Mouse (Mus musculus) limb, embryonic 15.5 days (tissue): ENCODE data around the gene Traf5. TPM values are rescaled to one million over a fixed set of nuclear protein-coding genes. Genes with fewer than 3 reads are reported as not detected.

ENCODE experiments used
- ATAC-seq: fragments of 200-750 bp; cut with Nextera tagmentation; 2 replicates; pipeline ENCODE4 v1.8.0; 2017; ENCODE audit warnings: low read depth, moderate TSS enrichment; ENCODE audit not compliant: insufficient number of reproducible peaks, low FRiP score, low TSS enrichment
- H3K27ac ChIP-seq: fragments of 300-500 bp; sonication (generic); 2 replicates; pipeline ENCODE4 v1.5.1; 2015; ENCODE audit warnings: moderate library complexity, mild to moderate bottlenecking, inconsistent platforms
- H3K27me3 ChIP-seq: fragments of 300-500 bp; sonication (generic); 2 replicates; pipeline ENCODE4 v1.6.1; 2015; ENCODE audit warnings: inconsistent platforms
- H3K36me3 ChIP-seq: fragments of 300-500 bp; sonication (generic); 2 replicates; pipeline ENCODE4 v1.6.1; 2015; ENCODE audit warnings: inconsistent platforms
- H3K4me1 ChIP-seq: fragments of 300-500 bp; sonication (generic); 2 replicates; pipeline ENCODE4 v1.6.1; 2015; ENCODE audit warnings: inconsistent platforms
- H3K4me2 ChIP-seq: fragments of 300-500 bp; sonication (generic); 2 replicates; pipeline ENCODE4 v1.6.1; 2015; ENCODE audit warnings: mild to moderate bottlenecking, inconsistent platforms
- H3K4me3 ChIP-seq: fragments of 300-500 bp; sonication (generic); 2 replicates; pipeline ENCODE4 v1.5.1; 2015; ENCODE audit warnings: mild to moderate bottlenecking, inconsistent platforms
- H3K9ac ChIP-seq: fragments of 300-500 bp; sonication (generic); 2 replicates; pipeline ENCODE4 v1.6.1; 2015; ENCODE audit warnings: inconsistent platforms
- H3K9me3 ChIP-seq: fragments of 300-500 bp; sonication (generic); 2 replicates; pipeline ENCODE4 v1.6.1; 2016; ENCODE audit warnings: inconsistent platforms
- WGBS: fragments of 180-500 bp; shearing (Covaris S2); methylation state at CpG from one replicate; pipeline ENCODE4 v1.1.7; 2015; 5-methylcytosine and 5-hydroxymethylcytosine counted together
- polyA plus RNA-seq: library from polyadenylated mRNA; unstranded; fragments of >200 nt; fragmentation: Nextera tagmentation; extraction: Ambion mirVana; gene quantifications from 2 replicates; pipeline ENCODE4 v1.2.1, GENCODE M21; 2015

Gene Traf5
- polyA plus RNA-seq, 1 experiment from 2014 or later = 21.7 TPM

GRCm38 (mm10) chr1:192052986-192053385 is 39.4 kb downstream of the Traf5 start:
- H3K9ac ChIP-seq = no peak overlapping the region
- no peaks in the 10 kb centered on the region for H3K9me3 ChIP-seq
- no peak for ATAC-seq
- no peak overlapping the region for H3K4me2 ChIP-seq
- H3K36me3 ChIP-seq = peaks cover 18% of the 10 kb centered on the region
- WGBS = 85% methylated on average over 5 of the region's 5 CpGs
- no peak overlapping the region for H3K27ac ChIP-seq
- 0 out of 2 replicates have a peak, but pooled peaks cover 4% of the 10 kb centered on the region for H3K4me1 ChIP-seq
- H3K4me3 ChIP-seq = no peak overlapping the region
- H3K27me3 ChIP-seq = no peaks in the 10 kb centered on the region

- 85% methylated on average over 8 of the region's 8 CpGs for WGBS
- Histone ChIP-seq H3K27ac (no peak overlapping the region), H3K4me3 (no peak overlapping the region), H3K9ac (no peak overlapping the region), H3K4me1 (0 out of 2 replicates have a peak, but pooled peaks cover 4% of the 10 kb centered on the region), H3K9me3 (no peaks in the 10 kb centered on the region), H3K27me3 (no peaks in the 10 kb centered on the region), H3K4me2 (no peak overlapping the region), H3K36me3 (peaks cover 18% of the 10 kb centered on the region)
- ATAC-seq = no peak
These were observed 39.9 kb downstream of the Traf5 start for GRCm38 (mm10) chr1:192052461-192052860.

DNA sequence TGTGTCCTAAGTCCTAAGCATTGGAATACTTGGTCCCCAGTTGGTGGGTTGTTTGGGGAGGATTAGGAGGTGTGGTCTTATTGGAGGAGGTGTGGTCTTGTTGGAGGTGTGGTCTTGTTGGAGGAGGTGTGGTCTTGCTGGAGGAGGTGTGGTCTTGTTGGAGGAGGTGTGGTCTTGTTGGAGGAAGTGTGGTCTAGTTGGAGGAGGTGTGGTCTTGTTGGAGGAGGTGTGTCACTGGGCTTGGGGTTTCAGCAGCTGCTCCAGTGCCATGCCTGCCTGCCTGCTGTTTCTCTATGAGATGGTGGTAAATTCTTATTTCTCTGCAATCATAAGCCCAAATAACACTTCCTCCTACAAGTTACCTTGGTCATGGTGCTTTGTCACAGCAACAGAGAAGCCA is 93.3 kb downstream of the Traf5 start:
- Histone ChIP-seq H3K9ac (no peak overlapping the region), H3K4me2 (no peak overlapping the region), H3K27ac (no peak overlapping the region), H3K4me3 (no peak overlapping the region), H3K36me3 (peaks cover 39% of the 10 kb centered on the region), H3K9me3 (no peaks in the 10 kb centered on the region), H3K27me3 (no peaks in the 10 kb centered on the region), H3K4me1 (no peaks in the 10 kb centered on the region)
- no peak for ATAC-seq

- Histone ChIP-seq H3K27ac (no peak overlapping the region), H3K36me3 (peaks cover 39% of the 10 kb centered on the region), H3K9ac (no peak overlapping the region), H3K27me3 (no peaks in the 10 kb centered on the region), H3K4me3 (no peak overlapping the region), H3K9me3 (no peaks in the 10 kb centered on the region), H3K4me2 (no peak overlapping the region), H3K4me1 (no peaks in the 10 kb centered on the region)
- ATAC-seq = no peak
- 89% methylated on average over 8 of the region's 8 CpGs for WGBS
These were observed 95.7 kb downstream of the Traf5 start for GRCm38 (mm10) chr1:191996621-191997185.

- no peak overlapping the region for H3K4me3 ChIP-seq
- H3K4me2 ChIP-seq = no peak overlapping the region
- H3K27ac ChIP-seq = no peak overlapping the region
- H3K9ac ChIP-seq = no peak overlapping the region
- 90% methylated on average over 7 of the region's 7 CpGs for WGBS
- H3K27me3 ChIP-seq = no peaks in the 10 kb centered on the region
- no peaks in the 10 kb centered on the region for H3K9me3 ChIP-seq
- 0 out of 2 replicates have a peak, but pooled peaks cover 2% of the 10 kb centered on the region for H3K4me1 ChIP-seq
- no peak for ATAC-seq
- peaks cover 39% of the 10 kb centered on the region for H3K36me3 ChIP-seq
These were observed 96.4 kb downstream of the Traf5 start for GRCm38 (mm10) chr1:191995916-191996315.

DNA sequence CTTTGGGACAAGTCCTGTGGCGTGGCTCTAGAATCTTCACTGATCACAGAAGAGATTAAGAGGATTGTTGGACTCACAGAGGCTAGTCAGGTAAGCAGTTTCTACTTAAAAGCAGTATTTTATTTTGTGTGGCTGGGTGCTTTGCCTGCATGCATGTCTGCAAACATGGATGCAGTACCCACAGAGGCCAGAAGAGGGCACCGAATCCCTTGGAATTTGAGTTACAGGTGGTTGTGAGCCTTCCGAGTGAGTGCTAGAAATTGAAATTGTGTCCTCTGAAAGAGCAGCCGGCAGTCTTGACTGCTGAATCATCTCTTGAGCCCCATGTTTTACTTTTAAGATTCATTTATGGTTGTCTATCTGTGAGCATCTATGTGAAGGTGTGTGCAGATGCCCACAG is 96.9 kb downstream of the Traf5 start:
- no peaks in the 10 kb centered on the region for H3K9me3 ChIP-seq
- no peak for ATAC-seq
- WGBS = 56% methylated on average over 4 of the region's 4 CpGs

DNA sequence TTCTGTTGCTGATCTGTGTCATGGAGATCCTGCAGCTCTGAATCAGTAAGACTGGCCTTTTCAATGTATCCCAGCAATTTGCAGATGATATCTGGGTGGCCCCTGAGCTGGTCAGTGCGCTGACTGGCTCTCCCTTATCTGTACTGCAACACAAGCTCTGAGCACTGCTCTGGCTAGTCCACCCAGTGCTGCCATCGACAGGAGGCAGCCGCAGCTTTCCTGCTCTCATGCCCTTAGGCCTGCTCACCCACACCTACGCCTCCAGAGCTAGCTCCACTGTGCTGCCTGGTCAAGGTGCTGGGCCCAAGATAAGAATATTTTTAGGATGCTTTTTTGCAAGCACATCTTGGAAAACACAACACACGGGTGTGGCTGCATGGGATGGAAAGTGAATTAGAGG is 97.9 kb downstream of the Traf5 start:
- 0 out of 2 replicates have a peak, but pooled peaks cover 4% of the 10 kb centered on the region for H3K4me1 ChIP-seq
- no peaks in the 10 kb centered on the region for H3K9me3 ChIP-seq
- H3K9ac ChIP-seq = no peak overlapping the region
- no peak overlapping the region for H3K4me3 ChIP-seq
- no peak overlapping the region for H3K27ac ChIP-seq
- no peaks in the 10 kb centered on the region for H3K27me3 ChIP-seq
- H3K36me3 ChIP-seq = peaks cover 26% of the 10 kb centered on the region
- ATAC-seq = no peak
- no peak overlapping the region for H3K4me2 ChIP-seq
- WGBS = 72% methylated on average over 5 of the region's 5 CpGs

More for the DNA sequence above, 96.9 kb downstream of the Traf5 start:
- Histone ChIP-seq H3K4me2 (no peak overlapping the region), H3K9ac (no peak overlapping the region), H3K4me1 (0 out of 2 replicates have a peak, but pooled peaks cover 4% of the 10 kb centered on the region), H3K36me3 (peaks cover 35% of the 10 kb centered on the region), H3K4me3 (no peak overlapping the region), H3K27me3 (no peaks in the 10 kb centered on the region), H3K27ac (no peak overlapping the region)

- Histone ChIP-seq H3K27ac (peak overlapping the region; percentile 17; the same call in 1 of the 2 replicates), H3K4me3 (no peak overlapping the region), H3K4me2 (no peak overlapping the region), H3K27me3 (no peaks in the 10 kb centered on the region), H3K36me3 (peaks cover 4% of the 10 kb centered on the region; the same call in 1 of the 2 replicates), H3K4me1 (0 out of 2 replicates have a peak, but pooled peaks cover 4% of the 10 kb centered on the region), H3K9ac (no peak overlapping the region), H3K9me3 (no peaks in the 10 kb centered on the region)
- no peak for ATAC-seq
- WGBS = 72% methylated on average over 7 of the region's 7 CpGs
These were observed 100.1 kb downstream of the Traf5 start for GRCm38 (mm10) chr1:191992040-191992780.

GRCm38 (mm10) chr1:191989994-191990393 is 102.4 kb downstream of the Traf5 start:
- ATAC-seq = peak; percentile 95
- Histone ChIP-seq H3K27ac (peak overlapping the region; percentile 87), H3K9ac (peak overlapping the region; percentile 56), H3K4me1 (0 out of 2 replicates have a peak, but pooled peaks cover 4% of the 10 kb centered on the region), H3K4me2 (peak overlapping the region; percentile 51), H3K4me3 (peak overlapping the region; percentile 59), H3K9me3 (no peaks in the 10 kb centered on the region), H3K36me3 (no peaks in the 10 kb centered on the region), H3K27me3 (peaks cover 11% of the 10 kb centered on the region)
- under 1% methylated on average over 22 of the region's 22 CpGs for whole genome bisulfite sequencing

- Histone ChIP-seq H3K4me2 (peak overlapping the region; percentile 51; the same call in 1 of the 2 replicates), H3K4me1 (0 out of 2 replicates have a peak, but pooled peaks cover 4% of the 10 kb centered on the region), H3K36me3 (no peaks in the 10 kb centered on the region), H3K4me3 (peak overlapping the region; percentile 59), H3K27ac (no peak overlapping the region), H3K9ac (no peak overlapping the region), H3K27me3 (peaks cover 11% of the 10 kb centered on the region), H3K9me3 (no peaks in the 10 kb centered on the region)
- no peak for ATAC-seq
- 86% methylated on average over 5 of the region's 5 CpGs for WGBS
These were observed 103.3 kb downstream of the Traf5 start for GRCm38 (mm10) chr1:191989060-191989459.

DNA sequence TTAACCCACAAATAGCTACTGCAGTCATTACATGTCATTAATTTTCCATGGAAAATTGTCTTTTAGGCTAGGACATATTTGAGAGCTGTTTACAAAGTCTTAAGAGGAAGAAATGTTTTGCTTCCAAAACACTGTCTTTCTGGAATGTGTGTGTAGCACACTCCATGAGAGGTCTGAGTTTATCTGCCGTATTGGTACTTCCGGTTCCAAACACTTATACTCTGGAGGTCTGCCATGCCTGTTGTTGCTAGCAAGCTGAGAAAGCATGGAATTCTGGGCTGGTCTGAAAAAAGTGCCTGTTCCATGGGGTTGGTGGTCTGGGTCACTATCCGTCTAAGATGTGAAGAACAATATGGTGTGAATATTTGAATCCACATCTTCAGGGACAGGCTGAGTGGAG is 103.7 kb downstream of the Traf5 start:
- Histone ChIP-seq H3K27me3 (peaks cover 11% of the 10 kb centered on the region), H3K4me1 (0 out of 2 replicates have a peak, but pooled peaks cover 4% of the 10 kb centered on the region), H3K9me3 (no peaks in the 10 kb centered on the region), H3K9ac (no peak overlapping the region), H3K4me3 (no peak overlapping the region), H3K36me3 (no peaks in the 10 kb centered on the region), H3K4me2 (no peak overlapping the region), H3K27ac (no peak overlapping the region)
- 78% methylated on average over 3 of the region's 3 CpGs for WGBS
- ATAC-seq = no peak

DNA sequence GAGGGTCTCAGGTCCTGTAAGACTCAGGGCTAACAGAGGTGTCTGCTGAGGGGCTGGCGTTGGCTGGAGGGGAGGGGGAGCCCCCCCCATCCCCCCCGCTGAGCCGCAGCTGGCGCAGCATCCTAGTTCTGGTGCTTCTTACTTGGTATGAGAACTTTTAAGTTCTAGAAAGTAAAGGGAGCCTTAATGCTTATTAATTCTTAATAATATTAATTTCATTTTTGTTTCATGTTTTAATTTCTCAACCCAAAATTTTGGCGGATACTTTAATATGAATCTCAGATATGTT is 104.9 kb downstream of the Traf5 start:
- Histone ChIP-seq H3K4me2 (no peak overlapping the region), H3K36me3 (no peaks in the 10 kb centered on the region), H3K27ac (no peak overlapping the region), H3K4me3 (no peak overlapping the region), H3K4me1 (0 out of 2 replicates have a peak, but pooled peaks cover 4% of the 10 kb centered on the region), H3K9me3 (no peaks in the 10 kb centered on the region), H3K9ac (no peak overlapping the region), H3K27me3 (peaks cover 11% of the 10 kb centered on the region)
- no peak for ATAC-seq
- 50% methylated on average over 5 of the region's 5 CpGs for WGBS
